Comparison of ENCODE assay signal across 12 mouse cellular contexts in the genomic region with DNA sequence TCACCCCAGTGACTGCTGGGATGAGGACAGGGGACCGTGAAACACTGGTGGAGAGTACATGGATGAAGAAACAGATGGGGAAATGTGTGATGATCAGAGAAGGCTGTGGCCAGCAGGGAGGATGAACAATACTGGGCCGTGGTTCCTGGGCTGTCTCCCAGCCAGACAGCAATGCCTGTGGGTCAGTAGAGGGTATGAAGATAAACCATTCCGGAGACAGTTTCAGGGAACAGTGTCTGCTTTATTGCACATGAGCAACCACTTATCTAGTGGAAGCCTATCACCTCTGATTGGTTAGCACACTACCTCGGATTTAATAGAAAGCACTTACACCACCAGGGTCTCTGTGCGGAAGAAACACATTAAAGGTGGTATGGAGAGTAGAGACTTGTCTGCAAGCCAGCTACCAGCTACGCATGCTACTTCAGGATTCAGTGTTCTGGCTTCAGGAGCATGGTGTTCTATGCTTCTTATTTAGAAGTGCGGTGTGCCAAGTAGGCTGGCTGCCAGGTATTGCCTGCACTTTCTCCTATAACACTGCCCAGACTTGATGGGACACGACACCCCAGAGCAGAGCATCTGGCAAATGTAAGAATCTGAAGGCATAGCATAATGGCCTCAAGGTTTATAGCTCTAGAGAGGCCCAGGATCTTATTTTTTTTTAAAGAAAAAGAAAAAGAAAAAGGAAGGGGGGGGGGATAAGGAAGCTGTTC.
DNase-seq lines count a peak whose midpoint lies in the region; ATAC-seq lines count a peak whose summit lies in the region.
"Had no signal": no experiment of that assay in that cellular context is flagged by ENCODE, and none has a peak within 500 bp of the region (broad histone marks: within the 10 kb centered on the region; RNA-seq: fewer than 3 reads in every experiment).

No protein-coding gene starts in this region.

- peaks cover 5% of the 10 kb centered on the region; the same call in 1 of the 2 replicates for H3K9me3 ChIP-seq in heart, embryonic 10.5 days
- H3K9me3 ChIP-seq in heart, embryonic 16.5 days (replicated peaks; ENCODE audit: control insufficient read depth, low read length): peaks cover 14% of the 10 kb centered on the region
- H3K9me3 ChIP-seq: forebrain, embryonic 15.5 days had no signal

- 75% methylated on average over 8 of the region's 8 CpGs for WGBS in heart, embryonic 10.5 days
- 42% methylated on average over 8 of the region's 8 CpGs for WGBS in heart, embryonic 16.5 days

- DNase-seq in heart, adult 8-10 months (ENCODE audit: low spot score): peak; percentile 48
- DNase-seq in heart, embryonic 10.5 days (ENCODE audit: low spot score): no peak
- DNase-seq in urinary bladder, postnatal 14 days (ENCODE audit: low spot score): peak; percentile 60
- DNase-seq in urinary bladder, postnatal 25 days (ENCODE audit: low spot score): no peak
- no peak for DNase-seq in kidney, postnatal 14 days
- DNase-seq: embryo, embryonic 11 days; kidney, adult 11 months; liver had no signal

- H3K4me2 ChIP-seq in heart, embryonic 16.5 days (ENCODE audit: low read depth, low read length): peak overlapping the region; percentile 15; the same call in 1 of the 2 replicates
- H3K4me2 ChIP-seq: forebrain, embryonic 15.5 days had no signal

- H3K4me3 ChIP-seq in heart, embryonic 10.5 days: no peak overlapping the region
- no peak overlapping the region for H3K4me3 ChIP-seq in heart, embryonic 16.5 days (ENCODE audit: low read length)
- H3K4me3 ChIP-seq: forebrain, embryonic 15.5 days; megakaryocyte, embryonic 14.5 days had no signal

- no peak overlapping the region for H3K9ac ChIP-seq in heart, embryonic 16.5 days (ENCODE audit: low read length)
- H3K9ac ChIP-seq: forebrain, embryonic 15.5 days had no signal

- H3K27ac ChIP-seq in heart, embryonic 10.5 days: no peak overlapping the region
- H3K27ac ChIP-seq in heart, embryonic 16.5 days (ENCODE audit: low read length): peak overlapping the region; percentile 86
- H3K27ac ChIP-seq: forebrain, embryonic 15.5 days had no signal

- H3K27me3 ChIP-seq in heart, embryonic 10.5 days (ENCODE audit: insufficient read depth, poor library complexity, severe bottlenecking): no peaks in the 10 kb centered on the region
- no peaks in the 10 kb centered on the region for H3K27me3 ChIP-seq in heart, embryonic 16.5 days (ENCODE audit: control insufficient read depth, insufficient read depth, low read length)
- H3K27me3 ChIP-seq: forebrain, embryonic 15.5 days; megakaryocyte, embryonic 14.5 days had no signal

- H3K4me1 ChIP-seq in heart, embryonic 10.5 days: peaks cover 7% of the 10 kb centered on the region
- H3K4me1 ChIP-seq in heart, embryonic 16.5 days (ENCODE audit: control insufficient read depth, insufficient read depth, low read length): peaks cover 16% of the 10 kb centered on the region
- H3K4me1 ChIP-seq: forebrain, embryonic 15.5 days; megakaryocyte, embryonic 14.5 days had no signal

- peak; percentile 90 for ATAC-seq in heart, embryonic 16.5 days (replicated peaks; ENCODE audit: extremely low read depth, insufficient read depth, low FRiP score)
- no peak for ATAC-seq in megakaryocyte, adult 5-6 weeks (ENCODE audit: poor library complexity, severe bottlenecking)
- ATAC-seq: forebrain, embryonic 15.5 days had no signal

- no peaks in the 10 kb centered on the region for H3K36me3 ChIP-seq in heart, embryonic 10.5 days
- H3K36me3 ChIP-seq in heart, embryonic 16.5 days (ENCODE audit: control insufficient read depth, insufficient read depth): no peaks in the 10 kb centered on the region
- H3K36me3 ChIP-seq: forebrain, embryonic 15.5 days had no signal

Comparison
In these comparisons a context has a peak if more than half of its experiments do, and no peak if none do; other contexts are left out.
1. DNase-seq: peak in heart, adult 8-10 months (single experiment) and urinary bladder, postnatal 14 days (single experiment); none in heart, embryonic 10.5 days (single experiment), urinary bladder, postnatal 25 days (single experiment) and kidney, postnatal 14 days (single experiment).